Mouse (Mus musculus) frontal cortex, adult 2 months (tissue): ENCODE measurements at regions not wholly inside any gene's neighbourhood (a gene's known extent, or its start where the extent isn't known, plus 50 kb on each side); places are given as distances from the start of the nearest gene placed in this dataset.

Source experiments
- DNase-seq, 2 experiments: peaks; one replicate each; pipeline ENCODE4 v3.0.0; 2022; ENCODE audit warnings: low spot score in 1 of 2; ENCODE audit errors: extremely low spot score in 1 of 2

- DNase-seq: peak; percentile 78 to 80
Observed at GRCm38 (mm10) chr9:101407141-101407540, 155.5 kb upstream of the Ppp2r3a start.

- peak in 1 of 2 experiments; percentile 35 for DNase-seq
Observed at GRCm38 (mm10) chr9:101404441-101405081, 153.0 kb upstream of the Ppp2r3a start.

GRCm38 (mm10) chr9:101404034-101404433, 152.4 kb upstream of the Ppp2r3a start:
- DNase-seq: no peak

- DNase-seq: no peak
Observed at GRCm38 (mm10) chr9:101402544-101403194, 151.1 kb upstream of the Ppp2r3a start.

- DNase-seq: no peak
Observed at GRCm38 (mm10) chr9:101401416-101401815, 149.8 kb upstream of the Ppp2r3a start.

GRCm38 (mm10) chr9:101398858-101399257, 147.3 kb upstream of the Ppp2r3a start:
- DNase-seq: no peak

- no peak for DNase-seq
Observed at GRCm38 (mm10) chr9:101369380-101369779, 117.8 kb upstream of the Ppp2r3a start.

- DNase-seq: no peak
Observed at GRCm38 (mm10) chr9:101356607-101357006, 105.0 kb upstream of the Ppp2r3a start.

- DNase-seq: no peak
Observed at GRCm38 (mm10) chr9:101348771-101349170, 97.2 kb upstream of the Ppp2r3a start.

- DNase-seq: peak in 1 of 2 experiments; percentile 11
Observed at GRCm38 (mm10) chr9:101342887-101343286, 91.3 kb upstream of the Ppp2r3a start.

- DNase-seq: no peak
Observed at GRCm38 (mm10) chr9:101340796-101341465, 89.3 kb upstream of the Ppp2r3a start.

- no peak for DNase-seq
Observed at GRCm38 (mm10) chr9:101329032-101329824, 77.6 kb upstream of the Ppp2r3a start.

GRCm38 (mm10) chr9:101326961-101327360, 75.4 kb upstream of the Ppp2r3a start:
- DNase-seq: no peak

- peak; percentile 32 to 78 for DNase-seq
Observed at GRCm38 (mm10) chr9:101314036-101314435, 62.4 kb upstream of the Ppp2r3a start.

GRCm38 (mm10) chr9:101306408-101306935, 54.9 kb upstream of the Ppp2r3a start:
- DNase-seq: no peak

GRCm38 (mm10) chr9:101305730-101306129, 54.1 kb upstream of the Ppp2r3a start:
- no peak for DNase-seq
